Mouse (Mus musculus): ENCODE measurements around the gene Slc16a7. TPM values are rescaled to one million over a fixed set of nuclear protein-coding genes. Genes with fewer than 3 reads are reported as not detected.

The Slc16a7 gene
- polyA plus RNA-seq, 1 experiment from 2014 or later = 5.0 TPM

DNA sequence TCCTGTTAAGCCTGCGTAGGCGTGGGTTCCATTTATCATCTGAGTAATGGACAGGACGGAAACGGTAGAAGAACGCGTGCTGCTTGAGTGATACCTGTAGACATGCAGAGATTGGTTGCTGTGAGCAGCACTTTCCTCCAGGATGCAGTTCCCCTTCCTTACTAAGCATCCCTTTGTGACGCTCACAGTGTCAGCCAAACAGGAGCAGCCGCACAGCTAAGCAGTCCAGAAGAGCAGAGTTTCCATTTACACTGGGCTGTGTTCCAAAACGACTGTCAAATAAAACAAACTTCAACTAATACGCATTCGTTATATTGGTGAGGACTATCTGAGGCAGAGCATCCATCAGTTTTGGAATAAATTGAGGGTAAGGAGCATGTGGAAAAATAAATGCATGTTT lies 17.8 kb downstream of the Slc16a7 start:
- H3K4me3 ChIP-seq (ENCODE audit: low read depth, low read length) = no peak overlapping the region
- no peak overlapping the region for H3K9ac ChIP-seq (ENCODE audit: low read depth, low read length)
- no peaks in the 10 kb centered on the region for H3K36me3 ChIP-seq (ENCODE audit: control insufficient read depth, insufficient read depth, low read length)
- ATAC-seq (replicated peaks; ENCODE audit: insufficient number of reproducible peaks, low FRiP score, low TSS enrichment) = no peak
- H3K4me1 ChIP-seq (ENCODE audit: control insufficient read depth, insufficient read depth, low read length) = no peaks in the 10 kb centered on the region
- WGBS (ENCODE audit: insufficient replicate concordance) = 78% methylated on average over 11 of the region's 11 CpGs
- H3K27ac ChIP-seq (ENCODE audit: low read depth, low read length) = no peak overlapping the region
- no peaks in the 10 kb centered on the region for H3K27me3 ChIP-seq (ENCODE audit: control insufficient read depth, insufficient read depth, low read length)
- H3K9me3 ChIP-seq (replicated peaks; ENCODE audit: control insufficient read depth, low read length) = no peaks in the 10 kb centered on the region
- H3K4me2 ChIP-seq = no peak overlapping the region

DNA sequence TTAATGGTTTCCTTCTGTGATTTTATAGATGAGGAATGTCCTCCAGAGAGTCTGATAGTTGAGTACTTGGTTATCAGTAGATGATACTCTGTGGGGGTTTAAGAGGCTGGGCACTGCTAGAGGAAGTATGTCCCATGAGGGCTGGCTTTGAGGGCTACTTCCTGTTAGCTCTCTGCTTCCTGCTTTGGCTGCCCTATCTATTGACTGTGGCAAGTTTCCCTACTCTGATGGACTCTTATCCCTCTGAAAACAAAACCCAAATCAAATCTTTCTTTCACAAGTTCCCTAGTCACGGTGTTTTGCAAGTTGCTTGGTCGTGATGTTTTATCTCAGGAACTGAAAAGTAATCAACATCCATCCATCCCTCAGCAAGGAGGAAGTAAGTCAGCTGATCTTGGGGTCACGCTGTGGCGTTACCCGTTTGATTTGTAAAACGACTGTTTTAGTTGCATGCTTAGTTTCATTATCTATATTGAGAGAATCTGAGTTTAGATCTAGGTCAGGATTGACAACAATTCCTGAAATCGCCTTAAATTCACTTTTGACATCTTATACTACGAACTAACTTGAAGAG lies 19.1 kb downstream of the Slc16a7 start:
- H3K9me3 ChIP-seq (replicated peaks; ENCODE audit: control insufficient read depth, low read length) = no peaks in the 10 kb centered on the region
- no peak overlapping the region for H3K9ac ChIP-seq (ENCODE audit: low read depth, low read length)
- ATAC-seq (replicated peaks; ENCODE audit: insufficient number of reproducible peaks, low FRiP score, low TSS enrichment) = peak; percentile 53; the same call in 1 of the 2 replicates
- H3K36me3 ChIP-seq (ENCODE audit: control insufficient read depth, insufficient read depth, low read length) = no peaks in the 10 kb centered on the region
- no peak overlapping the region for H3K4me3 ChIP-seq (ENCODE audit: low read depth, low read length)
- no peaks in the 10 kb centered on the region for H3K27me3 ChIP-seq (ENCODE audit: control insufficient read depth, insufficient read depth, low read length)
- no peak overlapping the region for H3K27ac ChIP-seq (ENCODE audit: low read depth, low read length)
- H3K4me1 ChIP-seq (ENCODE audit: control insufficient read depth, insufficient read depth, low read length) = no peaks in the 10 kb centered on the region
- H3K4me2 ChIP-seq = no peak overlapping the region
- WGBS (ENCODE audit: insufficient replicate concordance) = 54% methylated on average over 8 of the region's 8 CpGs

DNA sequence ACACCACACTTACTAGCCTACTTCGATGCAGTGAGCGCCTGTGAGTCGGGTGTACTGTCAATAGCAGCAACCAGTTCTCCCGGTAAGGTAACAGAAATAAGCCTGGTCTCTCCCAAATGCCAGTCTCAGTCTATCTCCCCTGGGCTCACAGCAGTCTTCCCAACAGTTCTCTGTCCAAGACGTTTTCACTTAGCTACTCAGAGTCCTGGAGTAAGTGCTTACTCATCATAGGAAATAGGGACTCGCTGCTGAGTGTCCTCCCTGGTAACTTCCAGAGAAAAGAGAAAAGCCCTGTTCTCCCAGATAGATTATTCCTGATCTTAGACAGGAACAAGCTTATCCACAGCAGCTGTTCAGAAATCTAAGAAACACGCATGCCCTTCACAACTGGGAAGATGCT lies 30.8 kb downstream of the Slc16a7 start:
- H3K4me2 ChIP-seq = no peak overlapping the region
- H3K27ac ChIP-seq (ENCODE audit: low read depth, low read length) = no peak overlapping the region
- H3K9ac ChIP-seq (ENCODE audit: low read depth, low read length) = no peak overlapping the region
- H3K36me3 ChIP-seq (ENCODE audit: control insufficient read depth, insufficient read depth, low read length) = no peaks in the 10 kb centered on the region
- no peak for ATAC-seq (replicated peaks; ENCODE audit: insufficient number of reproducible peaks, low FRiP score, low TSS enrichment)
- H3K4me1 ChIP-seq (ENCODE audit: control insufficient read depth, insufficient read depth, low read length) = no peaks in the 10 kb centered on the region
- no peaks in the 10 kb centered on the region for H3K27me3 ChIP-seq (ENCODE audit: control insufficient read depth, insufficient read depth, low read length)
- WGBS (ENCODE audit: insufficient replicate concordance) = 81% methylated on average over 7 of the region's 7 CpGs
- no peaks in the 10 kb centered on the region for H3K9me3 ChIP-seq (replicated peaks; ENCODE audit: control insufficient read depth, low read length)
- no peak overlapping the region for H3K4me3 ChIP-seq (ENCODE audit: low read depth, low read length)

DNA sequence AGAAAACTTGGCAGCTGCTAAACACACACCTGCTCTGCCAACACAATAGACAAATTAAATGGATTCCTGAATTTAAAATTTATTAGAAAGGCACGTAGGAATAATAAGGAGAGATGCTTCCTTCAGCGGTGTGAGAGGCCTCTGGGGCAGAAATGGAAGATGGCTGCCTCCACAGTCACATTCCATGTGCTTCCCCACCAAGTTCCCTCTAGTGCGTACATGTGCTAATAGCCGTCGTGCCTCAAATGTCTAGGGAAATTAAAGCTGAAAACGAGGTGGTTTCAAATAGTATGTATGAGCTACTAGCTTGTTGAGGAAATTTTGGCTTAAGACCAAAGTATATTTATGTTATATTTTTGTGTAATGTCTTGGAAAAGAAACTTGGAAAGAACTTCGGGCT lies 36.5 kb downstream of the Slc16a7 start:
- ATAC-seq (replicated peaks; ENCODE audit: insufficient number of reproducible peaks, low FRiP score, low TSS enrichment) = no peak
- no peak overlapping the region for H3K9ac ChIP-seq (ENCODE audit: low read depth, low read length)
- 84% methylated on average over 7 of the region's 7 CpGs for WGBS (ENCODE audit: insufficient replicate concordance)
- no peak overlapping the region for H3K27ac ChIP-seq (ENCODE audit: low read depth, low read length)
- no peaks in the 10 kb centered on the region for H3K9me3 ChIP-seq (replicated peaks; ENCODE audit: control insufficient read depth, low read length)
- no peaks in the 10 kb centered on the region for H3K4me1 ChIP-seq (ENCODE audit: control insufficient read depth, insufficient read depth, low read length)
- H3K36me3 ChIP-seq (ENCODE audit: control insufficient read depth, insufficient read depth, low read length) = no peaks in the 10 kb centered on the region
- no peak overlapping the region for H3K4me2 ChIP-seq
- no peak overlapping the region for H3K4me3 ChIP-seq (ENCODE audit: low read depth, low read length)
- H3K27me3 ChIP-seq (ENCODE audit: control insufficient read depth, insufficient read depth, low read length) = no peaks in the 10 kb centered on the region

DNA sequence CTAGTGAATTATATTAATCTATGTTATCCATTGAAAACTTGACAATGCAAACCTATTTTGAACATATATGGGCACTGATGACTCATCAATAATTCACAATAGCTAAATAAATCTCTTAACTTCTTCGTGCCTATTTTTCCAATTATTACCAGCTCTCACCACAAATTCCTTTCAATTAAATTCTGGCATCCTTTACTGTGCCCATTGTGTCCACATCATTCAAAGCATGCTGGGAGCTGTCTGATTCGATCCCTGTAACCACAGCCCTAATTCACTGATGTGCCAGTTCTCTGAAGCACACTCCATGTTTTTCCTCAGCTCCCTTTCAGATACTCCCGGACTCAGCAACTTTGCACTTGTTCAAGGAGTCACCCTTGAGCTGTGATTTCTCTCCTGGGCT lies 41.1 kb downstream of the Slc16a7 start:
- 78% methylated on average over 3 of the region's 3 CpGs for WGBS (ENCODE audit: insufficient replicate concordance)
- H3K4me1 ChIP-seq (ENCODE audit: control insufficient read depth, insufficient read depth, low read length) = no peaks in the 10 kb centered on the region
- no peaks in the 10 kb centered on the region for H3K9me3 ChIP-seq (replicated peaks; ENCODE audit: control insufficient read depth, low read length)
- no peak overlapping the region for H3K4me2 ChIP-seq
- no peak overlapping the region for H3K4me3 ChIP-seq (ENCODE audit: low read depth, low read length)
- H3K27ac ChIP-seq (ENCODE audit: low read depth, low read length) = no peak overlapping the region
- H3K27me3 ChIP-seq (ENCODE audit: control insufficient read depth, insufficient read depth, low read length) = no peaks in the 10 kb centered on the region
- no peaks in the 10 kb centered on the region for H3K36me3 ChIP-seq (ENCODE audit: control insufficient read depth, insufficient read depth, low read length)
- no peak for ATAC-seq (replicated peaks; ENCODE audit: insufficient number of reproducible peaks, low FRiP score, low TSS enrichment)
- H3K9ac ChIP-seq (ENCODE audit: low read depth, low read length) = no peak overlapping the region

DNA sequence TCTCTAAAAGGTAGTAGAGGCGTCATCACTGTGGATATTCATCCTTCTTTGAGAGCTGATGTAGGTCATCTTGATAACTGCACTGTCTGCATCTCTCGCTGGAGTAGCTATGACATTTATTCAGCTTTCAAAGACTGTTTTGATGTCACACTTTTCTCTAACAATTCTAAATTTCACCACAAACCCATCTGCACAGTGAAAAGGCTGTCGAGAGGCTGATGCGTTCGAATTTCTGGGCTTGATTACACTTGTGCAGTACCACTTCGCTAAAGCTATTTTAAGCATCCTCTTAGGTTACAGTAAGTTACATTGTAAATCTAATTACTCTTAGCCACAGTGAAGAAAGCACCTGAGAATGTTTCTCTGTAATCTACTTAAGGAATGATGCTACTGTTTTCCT lies 42.1 kb downstream of the Slc16a7 start:
- H3K27me3 ChIP-seq (ENCODE audit: control insufficient read depth, insufficient read depth, low read length) = no peaks in the 10 kb centered on the region
- no peaks in the 10 kb centered on the region for H3K4me1 ChIP-seq (ENCODE audit: control insufficient read depth, insufficient read depth, low read length)
- no peak overlapping the region for H3K4me2 ChIP-seq
- WGBS (ENCODE audit: insufficient replicate concordance) = 67% methylated on average over 6 of the region's 6 CpGs
- no peak overlapping the region for H3K9ac ChIP-seq (ENCODE audit: low read depth, low read length)
- H3K9me3 ChIP-seq (replicated peaks; ENCODE audit: control insufficient read depth, low read length) = no peaks in the 10 kb centered on the region
- no peak overlapping the region for H3K27ac ChIP-seq (ENCODE audit: low read depth, low read length)
- H3K4me3 ChIP-seq (ENCODE audit: low read depth, low read length) = no peak overlapping the region
- ATAC-seq (replicated peaks; ENCODE audit: insufficient number of reproducible peaks, low FRiP score, low TSS enrichment) = no peak
- H3K36me3 ChIP-seq (ENCODE audit: control insufficient read depth, insufficient read depth, low read length) = no peaks in the 10 kb centered on the region

DNA sequence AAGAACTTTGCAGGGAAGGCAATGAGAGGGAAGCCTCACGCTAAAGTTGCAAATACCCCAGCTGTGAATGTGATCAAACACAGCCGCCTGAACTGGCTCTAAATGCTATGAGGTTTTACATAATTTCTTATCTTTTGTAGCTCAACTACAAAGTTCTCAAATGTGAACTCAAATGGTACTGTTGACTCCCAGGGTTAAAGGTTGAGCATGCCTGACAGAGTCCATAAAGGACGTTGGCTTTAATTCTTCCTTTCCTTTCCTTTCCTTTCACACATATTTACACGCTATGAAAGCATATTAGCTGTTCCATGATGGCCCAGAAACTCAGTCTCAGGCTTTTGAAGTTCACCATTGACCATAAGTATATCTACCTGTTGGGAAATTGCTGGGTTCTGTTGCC lies 42.9 kb downstream of the Slc16a7 start:
- Histone ChIP-seq H3K9ac (ENCODE audit: low read depth, low read length) (no peak overlapping the region), H3K4me2 (no peak overlapping the region), H3K27ac (ENCODE audit: low read depth, low read length) (no peak overlapping the region), H3K4me3 (ENCODE audit: low read depth, low read length) (no peak overlapping the region), H3K9me3 (replicated peaks; ENCODE audit: control insufficient read depth, low read length) (no peaks in the 10 kb centered on the region), H3K4me1 (ENCODE audit: control insufficient read depth, insufficient read depth, low read length) (no peaks in the 10 kb centered on the region), H3K36me3 (ENCODE audit: control insufficient read depth, insufficient read depth, low read length) (no peaks in the 10 kb centered on the region), H3K27me3 (ENCODE audit: control insufficient read depth, insufficient read depth, low read length) (no peaks in the 10 kb centered on the region)
- ATAC-seq (replicated peaks; ENCODE audit: insufficient number of reproducible peaks, low FRiP score, low TSS enrichment) = no peak
- 68% methylated on average over 4 of the region's 4 CpGs for WGBS (ENCODE audit: insufficient replicate concordance)

DNA sequence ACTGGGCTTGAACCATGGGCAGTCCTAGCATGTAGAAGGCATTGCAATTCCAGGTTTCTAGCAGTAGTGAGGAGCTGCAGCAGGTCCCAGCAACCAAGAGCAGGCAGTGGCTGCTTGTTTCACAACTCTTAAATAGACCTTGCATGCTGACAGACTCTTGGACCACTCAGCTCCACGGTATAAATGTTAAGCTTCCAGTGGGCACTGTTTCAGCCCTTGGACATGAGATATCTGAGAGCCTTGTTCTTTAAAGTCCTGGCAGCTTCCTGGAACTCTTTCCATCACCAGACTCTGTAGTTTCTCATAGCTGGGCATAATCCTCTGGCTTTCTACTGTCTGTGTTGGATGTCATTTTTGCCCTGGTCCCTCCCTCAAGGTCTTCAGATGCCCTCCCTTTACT lies 43.7 kb downstream of the Slc16a7 start:
- H3K4me3 ChIP-seq (ENCODE audit: low read depth, low read length) = no peak overlapping the region
- H3K9ac ChIP-seq (ENCODE audit: low read depth, low read length) = no peak overlapping the region
- H3K4me2 ChIP-seq = no peak overlapping the region
- no peak for ATAC-seq (replicated peaks; ENCODE audit: insufficient number of reproducible peaks, low FRiP score, low TSS enrichment)
- no peak overlapping the region for H3K27ac ChIP-seq (ENCODE audit: low read depth, low read length)
- H3K9me3 ChIP-seq (replicated peaks; ENCODE audit: control insufficient read depth, low read length) = no peaks in the 10 kb centered on the region
- 30% methylated on average over 1 of the region's 1 CpGs for WGBS (ENCODE audit: insufficient replicate concordance)
- H3K36me3 ChIP-seq (ENCODE audit: control insufficient read depth, insufficient read depth, low read length) = no peaks in the 10 kb centered on the region
- no peaks in the 10 kb centered on the region for H3K27me3 ChIP-seq (ENCODE audit: control insufficient read depth, insufficient read depth, low read length)
- H3K4me1 ChIP-seq (ENCODE audit: control insufficient read depth, insufficient read depth, low read length) = no peaks in the 10 kb centered on the region

DNA sequence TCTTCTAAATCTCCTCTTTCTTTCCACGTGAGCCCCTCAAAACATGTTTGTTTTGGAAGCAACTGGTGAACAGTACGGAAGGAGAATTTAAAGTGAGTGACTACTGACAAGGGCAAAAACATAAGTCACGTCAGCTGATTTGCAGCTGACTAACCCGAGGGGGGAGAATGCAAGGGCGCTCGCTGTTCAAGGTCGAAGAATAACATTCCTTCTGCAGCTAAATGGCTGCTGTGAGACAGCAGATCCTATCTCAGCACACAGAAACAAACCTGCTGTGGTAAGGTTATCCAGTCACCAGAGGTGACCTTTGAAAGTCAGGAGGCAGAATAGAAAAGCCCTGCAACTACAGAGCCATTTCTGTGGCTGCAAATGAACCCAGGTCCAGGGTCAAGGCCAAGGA lies 47.1 kb downstream of the Slc16a7 start:
- H3K4me2 ChIP-seq = 0 out of 2 replicates have a peak overlapping the region, but pooled peaks have one; percentile 19

More for the DNA sequence above, 47.1 kb downstream of the Slc16a7 start:
- Histone ChIP-seq H3K36me3 (ENCODE audit: control insufficient read depth, insufficient read depth, low read length) (no peaks in the 10 kb centered on the region), H3K27me3 (ENCODE audit: control insufficient read depth, insufficient read depth, low read length) (no peaks in the 10 kb centered on the region), H3K27ac (ENCODE audit: low read depth, low read length) (peak overlapping the region; percentile 12; the same call in 1 of the 2 replicates), H3K4me3 (ENCODE audit: low read depth, low read length) (no peak overlapping the region), H3K9me3 (replicated peaks; ENCODE audit: control insufficient read depth, low read length) (no peaks in the 10 kb centered on the region), H3K4me1 (ENCODE audit: control insufficient read depth, insufficient read depth, low read length) (peaks cover 6% of the 10 kb centered on the region), H3K9ac (ENCODE audit: low read depth, low read length) (no peak overlapping the region)
- 24% methylated on average over 7 of the region's 7 CpGs for WGBS (ENCODE audit: insufficient replicate concordance)
- peak; percentile 42 for ATAC-seq (replicated peaks; ENCODE audit: insufficient number of reproducible peaks, low FRiP score, low TSS enrichment)

Measured in heart, embryonic 11.5 days (tissue).